Mouse (Mus musculus): ENCODE data around the gene Mbd5. TPM values are rescaled to one million over a fixed set of nuclear protein-coding genes. Genes with fewer than 3 reads are reported as not detected.
A peak's percentile ranks its signal among the peaks of the same experiment; 100 is the strongest.

Gene Mbd5
- polyA plus RNA-seq, 1 experiment from 2014 or later = 18.5 TPM

DNA sequence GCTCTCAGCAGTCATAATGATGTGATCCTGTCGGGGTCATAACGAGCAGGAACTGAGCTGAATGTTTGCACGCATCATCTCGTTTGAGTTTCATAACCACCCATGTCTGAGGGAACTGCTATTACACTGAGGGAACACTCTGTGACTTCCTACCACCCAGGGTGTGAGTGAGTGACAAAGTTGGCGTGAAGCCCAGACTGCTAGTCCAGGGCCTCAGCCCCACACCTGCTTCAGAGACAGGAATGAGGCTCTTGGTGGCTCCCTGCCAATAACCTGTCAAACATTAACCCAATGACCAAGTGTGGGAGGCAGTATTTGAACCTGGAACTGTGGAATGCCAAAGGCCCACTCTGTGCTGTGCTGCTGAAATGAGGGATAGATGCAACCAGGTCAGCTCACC is 400.5 kb downstream of the Mbd5 start:
- peak; percentile 81 for ATAC-seq (ENCODE audit: extremely low read depth, insufficient number of reproducible peaks, low FRiP score, low TSS enrichment)
- 24% methylated on average over 5 of the region's 5 CpGs for WGBS
- H3K27ac ChIP-seq (replicated peaks) = peak overlapping the region; percentile 79
- no peak overlapping the region for H3K4me3 ChIP-seq
- H3K36me3 ChIP-seq = no peaks in the 10 kb centered on the region
- H3K9ac ChIP-seq = no peak overlapping the region
- no peaks in the 10 kb centered on the region for H3K9me3 ChIP-seq
- H3K27me3 ChIP-seq (replicated peaks) = no peaks in the 10 kb centered on the region
- H3K4me2 ChIP-seq = peak overlapping the region; percentile 18; the same call in 1 of the 2 replicates
- peaks cover 28% of the 10 kb centered on the region for H3K4me1 ChIP-seq

DNA sequence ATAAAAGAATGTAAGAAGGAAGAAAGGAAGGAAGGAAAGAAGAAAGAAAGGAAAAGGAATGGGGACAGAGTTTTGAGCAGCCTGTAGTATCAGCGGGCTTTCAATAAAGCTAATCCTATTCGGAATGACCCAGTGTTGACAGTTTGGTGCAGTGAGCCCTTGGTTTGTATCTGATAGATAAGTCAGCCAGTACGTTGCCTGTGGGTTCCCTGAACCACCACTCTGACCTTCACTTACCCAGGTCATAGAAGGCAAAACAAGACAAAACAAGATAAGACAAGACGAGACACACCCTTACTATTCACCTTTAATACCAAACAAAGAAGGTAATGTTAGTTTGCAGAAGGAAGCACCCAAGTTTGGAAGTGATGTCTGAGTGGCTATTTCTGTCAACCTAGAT is 401.5 kb downstream of the Mbd5 start:
- H3K9ac ChIP-seq = no peak overlapping the region
- H3K9me3 ChIP-seq = no peaks in the 10 kb centered on the region
- no peak for ATAC-seq (ENCODE audit: extremely low read depth, insufficient number of reproducible peaks, low FRiP score, low TSS enrichment)
- H3K4me3 ChIP-seq = no peak overlapping the region
- 43% methylated on average over 4 of the region's 4 CpGs for WGBS
- no peak overlapping the region for H3K27ac ChIP-seq (replicated peaks)
- H3K36me3 ChIP-seq = no peaks in the 10 kb centered on the region
- H3K4me1 ChIP-seq = peaks cover 24% of the 10 kb centered on the region
- no peaks in the 10 kb centered on the region for H3K27me3 ChIP-seq (replicated peaks)
- H3K4me2 ChIP-seq = no peak overlapping the region

GRCm38 (mm10) chr2:49354066-49354465 is 404.8 kb downstream of the Mbd5 start:
- no peak overlapping the region for H3K9ac ChIP-seq
- H3K27ac ChIP-seq (replicated peaks) = no peak overlapping the region
- H3K4me3 ChIP-seq = no peak overlapping the region
- H3K9me3 ChIP-seq = no peaks in the 10 kb centered on the region
- H3K4me2 ChIP-seq = no peak overlapping the region
- 74% methylated on average over 1 of the region's 1 CpGs for WGBS
- no peak for ATAC-seq (ENCODE audit: extremely low read depth, insufficient number of reproducible peaks, low FRiP score, low TSS enrichment)
- no peaks in the 10 kb centered on the region for H3K36me3 ChIP-seq
- peaks cover 21% of the 10 kb centered on the region for H3K4me1 ChIP-seq
- no peaks in the 10 kb centered on the region for H3K27me3 ChIP-seq (replicated peaks)

DNA sequence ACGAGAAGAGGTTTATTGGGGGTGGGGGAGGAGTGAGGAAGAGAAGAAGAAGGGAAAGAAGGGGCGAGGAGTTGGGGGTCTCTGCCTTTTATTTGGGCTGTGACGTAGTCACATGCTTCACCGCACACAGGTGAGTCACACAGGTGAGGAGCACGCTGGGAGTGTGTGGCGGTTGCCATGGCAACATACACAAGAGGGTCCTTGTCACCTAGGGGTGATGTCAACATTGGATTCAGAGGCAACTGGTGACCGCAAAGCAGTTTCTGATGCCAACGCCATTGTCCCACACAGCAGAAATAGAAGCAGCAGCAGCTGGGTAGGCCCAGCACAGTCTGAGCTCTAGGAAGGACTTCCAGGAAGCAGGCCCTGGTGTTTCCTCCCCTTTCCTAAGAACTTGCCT is 406.6 kb downstream of the Mbd5 start:
- Histone ChIP-seq H3K27ac (replicated peaks) (no peak overlapping the region), H3K36me3 (no peaks in the 10 kb centered on the region)
- ATAC-seq (ENCODE audit: extremely low read depth, insufficient number of reproducible peaks, low FRiP score, low TSS enrichment) = no peak

GRCm38 (mm10) chr2:49358128-49358814 is 409.0 kb downstream of the Mbd5 start:
- no peaks in the 10 kb centered on the region for H3K4me1 ChIP-seq
- H3K36me3 ChIP-seq = no peaks in the 10 kb centered on the region
- H3K9me3 ChIP-seq = no peaks in the 10 kb centered on the region
- H3K27me3 ChIP-seq (replicated peaks) = no peaks in the 10 kb centered on the region
- H3K27ac ChIP-seq (replicated peaks) = no peak overlapping the region
- no peak overlapping the region for H3K4me2 ChIP-seq
- H3K4me3 ChIP-seq = no peak overlapping the region
- ATAC-seq (ENCODE audit: extremely low read depth, insufficient number of reproducible peaks, low FRiP score, low TSS enrichment) = no peak
- no peak overlapping the region for H3K9ac ChIP-seq
- WGBS = 75% methylated on average over 7 of the region's 7 CpGs

More for the DNA sequence above, 406.6 kb downstream of the Mbd5 start:
- WGBS = 81% methylated on average over 8 of the region's 8 CpGs
- no peak overlapping the region for H3K4me2 ChIP-seq
- no peak overlapping the region for H3K4me3 ChIP-seq
- no peak overlapping the region for H3K9ac ChIP-seq
- no peaks in the 10 kb centered on the region for H3K27me3 ChIP-seq (replicated peaks)
- H3K9me3 ChIP-seq = no peaks in the 10 kb centered on the region
- peaks cover 3% of the 10 kb centered on the region; the same call in 1 of the 2 replicates for H3K4me1 ChIP-seq

DNA sequence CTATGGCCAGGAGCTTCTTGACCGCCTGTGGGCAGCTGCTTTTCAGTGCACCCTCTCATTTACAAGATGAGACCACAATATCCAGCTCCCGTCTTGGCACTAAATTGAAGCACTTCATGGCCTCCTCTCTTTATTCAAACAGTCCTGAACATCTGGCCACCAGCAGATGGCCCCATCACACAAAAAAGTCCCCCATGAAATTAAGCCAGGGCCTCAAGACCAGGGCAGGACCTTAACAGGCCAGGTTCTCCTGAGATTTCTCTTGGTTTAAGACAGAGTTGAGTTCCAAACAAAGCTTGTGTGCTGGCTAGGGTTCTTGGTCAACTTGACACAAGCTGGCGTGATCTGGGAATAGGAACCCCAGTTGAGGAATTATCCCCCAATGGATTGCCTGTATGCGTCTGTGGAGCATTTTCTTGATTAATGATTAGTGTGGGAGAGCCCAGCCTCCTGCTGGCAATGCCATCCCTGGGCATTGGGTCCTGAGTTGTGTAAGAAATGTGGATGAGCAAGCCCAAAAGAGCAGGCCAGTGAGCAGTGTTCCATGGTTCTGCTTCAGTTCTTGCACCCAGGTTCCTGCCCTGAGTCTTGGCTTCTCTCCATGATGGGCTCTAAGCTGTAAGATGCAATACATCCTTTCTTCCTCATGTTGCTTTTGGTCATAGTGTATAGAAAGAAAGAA is 409.7 kb downstream of the Mbd5 start:
- no peaks in the 10 kb centered on the region for H3K27me3 ChIP-seq (replicated peaks)
- H3K9ac ChIP-seq = no peak overlapping the region
- ATAC-seq (ENCODE audit: extremely low read depth, insufficient number of reproducible peaks, low FRiP score, low TSS enrichment) = no peak
- H3K9me3 ChIP-seq = no peaks in the 10 kb centered on the region
- 52% methylated on average over 4 of the region's 4 CpGs for WGBS
- no peak overlapping the region for H3K4me2 ChIP-seq
- peaks cover 6% of the 10 kb centered on the region for H3K4me1 ChIP-seq
- H3K4me3 ChIP-seq = no peak overlapping the region
- H3K27ac ChIP-seq (replicated peaks) = no peak overlapping the region
- H3K36me3 ChIP-seq = no peaks in the 10 kb centered on the region

- Histone ChIP-seq H3K9ac (no peak overlapping the region), H3K9me3 (no peaks in the 10 kb centered on the region), H3K27me3 (replicated peaks) (no peaks in the 10 kb centered on the region), H3K4me1 (peaks cover 8% of the 10 kb centered on the region), H3K4me2 (no peak overlapping the region), H3K27ac (replicated peaks) (no peak overlapping the region), H3K36me3 (no peaks in the 10 kb centered on the region), H3K4me3 (no peak overlapping the region)
- no peak for ATAC-seq (ENCODE audit: extremely low read depth, insufficient number of reproducible peaks, low FRiP score, low TSS enrichment)
- WGBS = 63% methylated on average over 4 of the region's 4 CpGs
Observed at GRCm38 (mm10) chr2:49359706-49360105, 410.4 kb downstream of the Mbd5 start.

- Histone ChIP-seq H3K4me3 (no peak overlapping the region), H3K4me2 (no peak overlapping the region), H3K27ac (replicated peaks) (no peak overlapping the region), H3K9ac (no peak overlapping the region), H3K4me1 (peaks cover 20% of the 10 kb centered on the region), H3K36me3 (no peaks in the 10 kb centered on the region), H3K27me3 (replicated peaks) (no peaks in the 10 kb centered on the region), H3K9me3 (no peaks in the 10 kb centered on the region)
- WGBS = 46% methylated on average over 5 of the region's 5 CpGs
- ATAC-seq (ENCODE audit: extremely low read depth, insufficient number of reproducible peaks, low FRiP score, low TSS enrichment) = no peak
Observed at GRCm38 (mm10) chr2:49364546-49364945, 415.2 kb downstream of the Mbd5 start.

GRCm38 (mm10) chr2:49366878-49367545 is 417.7 kb downstream of the Mbd5 start:
- no peak overlapping the region for H3K9ac ChIP-seq
- no peaks in the 10 kb centered on the region for H3K27me3 ChIP-seq (replicated peaks)
- peaks cover 21% of the 10 kb centered on the region for H3K4me1 ChIP-seq
- WGBS = 69% methylated on average over 14 of the region's 14 CpGs
- H3K36me3 ChIP-seq = no peaks in the 10 kb centered on the region
- H3K4me2 ChIP-seq = peak overlapping the region; percentile 54
- no peak overlapping the region for H3K4me3 ChIP-seq
- H3K27ac ChIP-seq (replicated peaks) = no peak overlapping the region
- ATAC-seq (ENCODE audit: extremely low read depth, insufficient number of reproducible peaks, low FRiP score, low TSS enrichment) = no peak
- no peaks in the 10 kb centered on the region for H3K9me3 ChIP-seq

- peak overlapping the region; percentile 54 for H3K4me2 ChIP-seq
- no peaks in the 10 kb centered on the region for H3K36me3 ChIP-seq
- no peaks in the 10 kb centered on the region for H3K27me3 ChIP-seq (replicated peaks)
- H3K27ac ChIP-seq (replicated peaks) = no peak overlapping the region
- H3K9ac ChIP-seq = no peak overlapping the region
- WGBS = 31% methylated on average over 17 of the region's 17 CpGs
- no peaks in the 10 kb centered on the region for H3K9me3 ChIP-seq
- H3K4me1 ChIP-seq = peaks cover 26% of the 10 kb centered on the region
- ATAC-seq (ENCODE audit: extremely low read depth, insufficient number of reproducible peaks, low FRiP score, low TSS enrichment) = no peak
- no peak overlapping the region for H3K4me3 ChIP-seq
Observed at GRCm38 (mm10) chr2:49367546-49367917, 418.2 kb downstream of the Mbd5 start.

DNA sequence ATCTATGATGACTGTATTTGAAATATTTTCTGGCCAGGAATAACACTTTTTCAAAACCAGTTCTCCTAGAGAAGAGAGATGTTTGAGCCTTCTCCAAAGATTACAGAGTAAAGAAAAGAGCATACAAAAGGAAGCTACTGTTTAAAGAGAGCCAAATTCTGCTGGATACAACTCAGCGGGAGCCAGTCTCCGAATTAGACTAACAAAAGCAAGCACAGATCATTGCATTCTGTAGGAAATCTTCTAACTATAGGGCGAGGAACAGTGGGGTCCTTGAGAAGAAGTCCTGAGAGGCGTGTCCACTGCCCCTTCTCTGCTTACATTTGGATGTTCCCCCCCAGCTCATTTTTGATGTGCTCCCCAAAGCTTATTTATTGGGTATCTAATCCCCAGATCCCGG is 422.3 kb downstream of the Mbd5 start:
- 78% methylated on average over 5 of the region's 5 CpGs for WGBS
- H3K9ac ChIP-seq = no peak overlapping the region
- no peak overlapping the region for H3K27ac ChIP-seq (replicated peaks)
- no peaks in the 10 kb centered on the region for H3K27me3 ChIP-seq (replicated peaks)
- no peaks in the 10 kb centered on the region for H3K9me3 ChIP-seq
- H3K4me3 ChIP-seq = no peak overlapping the region
- H3K36me3 ChIP-seq = no peaks in the 10 kb centered on the region
- H3K4me2 ChIP-seq = no peak overlapping the region
- peaks cover 23% of the 10 kb centered on the region for H3K4me1 ChIP-seq
- ATAC-seq (ENCODE audit: extremely low read depth, insufficient number of reproducible peaks, low FRiP score, low TSS enrichment) = no peak
